Mouse (Mus musculus) frontal cortex, postnatal 14 days (tissue): ENCODE measurements at regions not wholly inside any gene's neighbourhood (a gene's known extent, or its start where the extent isn't known, plus 50 kb on each side); places are given as distances from the start of the nearest gene placed in this dataset.

Experiments used
- DNase-seq, 2 experiments: peaks; one replicate each; pipeline ENCODE4 v3.0.0; 2022; ENCODE audit warnings: low spot score in 2 of 2

DNA sequence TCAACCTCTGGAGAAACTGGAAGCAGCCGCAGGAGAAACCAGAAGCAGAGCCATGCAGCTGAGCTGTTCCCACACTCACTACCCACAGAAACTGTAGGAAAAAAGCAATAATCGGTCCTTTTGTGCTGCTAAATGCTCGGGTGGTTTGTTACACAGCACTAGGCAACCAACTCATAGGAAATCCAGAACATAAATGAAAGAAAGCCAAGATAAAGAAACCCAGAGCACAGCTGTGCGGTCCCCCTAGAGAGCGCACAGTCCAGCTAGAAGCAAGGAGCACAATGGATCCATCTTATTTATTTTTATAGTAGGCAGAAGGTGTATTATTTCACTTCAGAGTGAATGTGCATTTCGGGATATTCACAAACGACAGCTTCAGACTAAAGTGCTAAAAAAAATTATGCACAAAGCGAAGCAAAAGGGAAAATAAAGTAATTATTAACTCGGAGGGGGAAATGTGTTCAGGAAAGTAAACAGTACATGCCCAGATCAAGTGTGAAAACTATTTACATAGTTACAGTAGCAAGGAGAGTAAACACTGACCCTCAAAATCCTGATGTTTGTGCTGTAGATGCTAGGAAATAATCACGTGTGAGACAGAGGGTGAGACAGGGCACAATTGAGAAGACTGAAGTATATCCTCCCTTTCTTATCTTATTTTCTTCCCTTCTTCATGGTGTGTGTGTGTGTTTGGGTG, 204.4 kb upstream of the Noct start:
- DNase-seq = no peak

DNA sequence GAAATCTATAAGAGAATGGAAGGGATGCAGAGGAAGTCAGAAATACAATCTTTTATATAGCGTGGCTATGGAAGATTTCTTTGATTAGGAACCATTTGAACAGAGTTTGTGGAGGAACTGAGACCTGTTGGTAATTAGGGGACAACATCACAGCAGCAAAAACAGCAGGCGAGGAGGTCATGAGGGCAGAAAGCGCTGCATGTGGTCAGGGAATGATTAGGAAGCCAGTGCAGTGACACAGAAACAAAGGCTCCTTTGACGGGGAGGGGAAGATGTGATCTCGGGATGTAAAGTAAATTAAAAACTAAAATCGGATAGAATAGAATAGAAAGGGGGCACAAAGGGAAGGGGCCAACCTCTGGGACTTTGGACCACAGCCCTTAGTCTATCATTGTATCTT, 199.6 kb upstream of the Noct start:
- DNase-seq = no peak

DNA sequence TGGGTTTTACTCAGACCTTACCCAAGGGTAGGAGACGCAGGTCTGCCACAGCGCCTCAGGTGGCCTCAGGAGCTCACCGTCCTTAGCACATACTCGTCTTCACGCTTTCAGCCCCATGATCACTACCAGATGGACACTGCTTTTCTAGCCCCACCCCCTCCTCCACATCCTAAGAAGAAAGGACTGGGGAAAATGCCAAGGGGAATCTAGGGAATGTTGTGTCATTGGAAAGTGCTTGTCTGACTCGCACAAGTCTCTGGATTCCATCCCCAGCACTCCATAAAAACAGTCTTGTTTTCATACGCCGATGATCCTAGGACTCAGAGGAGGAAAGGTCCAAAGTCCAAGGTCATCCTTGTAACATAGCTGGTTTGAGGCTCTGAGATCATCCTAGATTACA, 192.4 kb upstream of the Noct start:
- no peak for DNase-seq

DNA sequence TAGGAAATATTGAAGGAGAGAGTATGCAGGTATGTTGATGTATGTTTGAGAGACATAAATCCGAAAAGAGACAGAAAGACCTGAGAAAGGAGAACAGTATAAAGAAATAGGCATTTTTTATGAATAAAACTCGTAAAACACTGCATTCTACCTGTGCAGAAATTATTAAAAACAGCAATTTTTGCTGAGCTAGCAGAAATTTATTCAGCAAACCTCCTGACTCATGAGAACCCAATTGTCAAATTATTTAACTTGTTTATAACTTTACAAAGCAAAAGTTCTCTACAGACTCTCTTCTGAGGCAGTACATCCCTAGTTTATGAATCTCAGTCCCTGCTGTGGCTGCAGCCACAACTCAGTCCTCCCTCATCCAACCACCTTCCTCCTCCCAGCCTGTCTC, 191.0 kb upstream of the Noct start:
- no peak for DNase-seq

DNA sequence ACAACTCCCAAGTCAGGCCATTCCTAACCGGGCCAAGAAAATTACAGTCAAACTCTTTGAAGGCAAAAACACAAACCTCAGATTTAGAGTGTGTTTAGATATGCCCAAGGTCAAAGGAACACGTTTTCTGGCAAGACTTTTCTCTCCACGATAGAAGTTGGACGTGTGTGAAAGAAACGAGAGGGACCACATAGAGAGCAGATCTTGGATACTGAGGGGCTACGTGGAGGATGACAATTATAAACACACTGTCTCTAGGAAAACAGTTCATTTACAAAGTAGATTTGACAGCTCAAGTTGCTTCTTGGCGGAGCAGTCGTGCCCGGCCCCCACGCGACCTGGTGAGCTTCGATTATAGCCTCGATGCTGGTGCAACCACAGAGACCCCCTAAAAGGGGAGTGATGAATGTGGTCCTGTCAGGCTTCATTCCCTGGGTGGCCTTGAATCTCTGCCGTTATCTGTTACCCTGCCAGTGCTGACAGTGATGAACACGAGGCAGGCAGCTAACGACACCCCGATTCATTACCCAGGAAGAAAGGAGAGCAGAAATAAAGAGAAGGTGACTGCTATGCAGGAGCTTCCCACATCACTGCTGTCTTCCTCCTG, 187.4 kb upstream of the Noct start:
- no peak for DNase-seq

DNA sequence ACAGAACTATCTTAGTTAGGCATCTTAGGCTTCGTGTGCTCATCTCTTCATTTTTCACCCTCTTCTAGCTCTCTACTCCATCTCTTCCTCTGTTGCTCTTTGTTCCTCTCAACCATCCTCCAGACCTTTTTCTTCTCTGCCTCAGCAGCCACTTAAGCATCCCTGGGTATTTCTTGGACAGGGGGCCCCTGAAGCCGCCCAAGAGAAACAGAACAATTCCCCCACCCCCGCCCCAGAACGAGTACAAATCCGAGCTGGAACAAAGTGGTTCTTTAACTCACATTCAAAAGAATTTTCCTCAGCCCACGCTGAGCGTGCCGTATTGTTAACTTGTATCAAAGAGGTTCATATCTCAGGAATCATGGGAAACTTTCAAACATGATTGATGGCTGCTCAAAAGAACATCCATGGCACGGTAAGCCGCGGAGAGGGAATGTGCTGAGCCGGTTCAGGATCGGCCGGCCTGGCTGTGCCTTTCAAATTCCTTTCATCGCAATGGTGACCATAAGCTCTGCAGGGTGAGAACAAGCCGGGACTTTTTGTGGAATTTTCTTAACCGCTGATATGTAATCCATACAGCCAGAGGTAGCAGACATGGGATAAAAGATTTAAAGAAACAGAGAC, 181.9 kb upstream of the Noct start:
- DNase-seq = no peak

DNA sequence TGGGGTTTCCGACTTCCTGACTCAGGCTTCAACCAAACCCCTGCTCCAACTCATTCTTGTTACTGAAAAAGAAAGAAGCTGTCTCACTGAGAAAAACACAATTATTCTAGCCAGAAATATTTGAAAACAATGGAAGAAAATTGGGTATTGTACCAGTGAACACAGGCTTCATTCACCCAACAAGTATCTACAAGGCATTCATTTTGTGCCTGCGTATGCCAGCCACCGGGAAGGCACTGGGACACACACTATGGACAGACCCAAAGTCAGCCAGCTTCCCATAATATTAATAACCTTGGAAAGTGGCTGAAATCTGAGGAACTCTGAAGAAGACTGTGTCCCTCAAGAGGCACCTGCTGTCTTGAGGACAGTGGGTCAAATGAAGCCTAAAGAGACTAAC, 175.5 kb upstream of the Noct start:
- DNase-seq = no peak

DNA sequence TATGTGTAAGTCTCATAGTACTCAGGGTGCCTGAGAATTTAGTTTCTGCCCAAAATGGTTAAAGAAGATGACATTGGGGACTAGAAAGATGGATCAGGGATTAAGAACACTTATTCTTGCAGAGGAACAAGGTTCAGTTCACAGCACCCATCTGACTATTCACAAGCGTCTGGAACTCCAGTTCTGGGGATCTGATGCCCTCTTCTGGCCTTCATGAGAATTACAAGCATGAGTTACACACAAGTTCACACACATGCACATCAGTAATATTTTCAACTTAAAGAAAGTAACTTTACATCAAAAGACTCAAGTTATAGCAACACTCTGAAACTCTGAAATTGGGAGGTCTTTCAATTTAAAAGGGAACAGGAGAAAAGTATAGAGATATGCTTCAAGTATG, 174.1 kb upstream of the Noct start:
- no peak for DNase-seq

DNA sequence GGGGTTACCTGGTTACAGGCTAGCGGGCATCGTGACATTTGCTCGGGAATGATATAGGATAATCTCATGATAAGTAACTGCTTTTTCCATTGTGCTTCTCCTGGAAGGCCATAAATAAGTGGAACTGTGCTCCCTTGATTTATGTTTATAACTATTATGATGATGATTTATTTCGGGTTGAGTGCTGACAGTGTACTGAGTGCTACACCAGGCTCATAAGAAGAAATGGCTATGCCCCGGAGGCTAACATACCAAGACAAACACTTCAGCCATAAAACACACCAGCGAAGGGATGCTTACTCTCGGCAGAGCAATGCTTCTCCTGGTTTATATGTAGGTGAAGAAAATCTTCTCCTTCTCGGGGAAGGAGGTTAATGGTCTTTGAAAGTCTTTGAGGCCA, 169.2 kb upstream of the Noct start:
- no peak for DNase-seq

DNA sequence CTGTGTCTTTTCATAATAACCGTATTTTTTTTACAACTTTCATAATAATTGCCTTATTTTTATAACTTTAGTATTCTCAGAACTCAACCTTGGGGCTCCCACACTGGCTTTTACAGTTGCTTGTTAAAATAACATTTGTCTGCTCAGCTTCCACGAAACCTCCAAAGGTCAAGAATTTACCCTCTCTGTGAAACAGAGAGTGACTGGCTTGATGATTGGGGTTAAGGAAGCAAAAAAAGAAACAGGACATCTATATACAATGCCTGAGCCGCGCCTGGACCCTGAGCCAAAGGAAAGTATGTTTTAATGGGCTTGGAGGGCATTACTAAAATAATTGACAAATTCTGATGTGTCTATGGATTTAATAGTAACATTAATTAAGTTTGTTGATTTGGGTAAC, 160.0 kb upstream of the Noct start:
- no peak for DNase-seq

DNA sequence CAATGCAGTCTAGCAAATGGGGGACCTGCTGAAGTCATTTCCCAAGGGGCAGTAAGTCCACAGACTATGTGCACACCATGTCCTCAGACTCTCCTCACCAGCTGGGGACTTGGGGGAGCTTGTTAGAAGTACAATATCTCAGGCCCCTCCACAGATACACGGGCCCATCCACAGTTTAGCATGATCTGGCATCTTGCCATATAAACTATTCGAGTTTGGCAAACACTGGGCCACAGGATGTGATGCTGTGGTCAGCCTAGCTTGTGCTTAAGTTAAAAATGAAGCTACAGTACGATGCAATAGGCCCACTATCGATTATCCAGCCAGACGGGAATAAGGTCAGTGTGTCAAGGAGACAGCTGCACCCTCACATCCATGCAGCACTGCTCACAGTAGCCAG, 157.9 kb upstream of the Noct start:
- no peak for DNase-seq

DNA sequence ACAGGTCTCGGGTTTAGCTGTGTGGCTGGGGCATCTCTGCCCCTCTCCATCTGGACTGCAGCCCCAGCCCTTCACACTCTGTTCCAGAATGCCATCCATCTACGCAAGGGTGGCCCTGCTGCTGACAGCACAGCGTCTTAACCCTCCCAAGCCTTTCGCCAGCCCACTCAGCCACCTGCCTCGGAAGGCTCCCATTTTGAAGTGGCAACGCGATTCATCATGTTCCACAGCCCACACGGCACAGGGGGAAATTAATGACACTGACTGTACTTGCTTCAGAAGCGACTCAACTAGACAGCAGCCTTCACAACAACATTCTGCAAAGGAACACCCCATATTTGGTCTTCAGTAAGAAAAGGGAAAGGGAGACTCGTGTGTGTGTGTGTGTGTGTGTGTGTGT, 151.8 kb upstream of the Noct start:
- DNase-seq = no peak

DNA sequence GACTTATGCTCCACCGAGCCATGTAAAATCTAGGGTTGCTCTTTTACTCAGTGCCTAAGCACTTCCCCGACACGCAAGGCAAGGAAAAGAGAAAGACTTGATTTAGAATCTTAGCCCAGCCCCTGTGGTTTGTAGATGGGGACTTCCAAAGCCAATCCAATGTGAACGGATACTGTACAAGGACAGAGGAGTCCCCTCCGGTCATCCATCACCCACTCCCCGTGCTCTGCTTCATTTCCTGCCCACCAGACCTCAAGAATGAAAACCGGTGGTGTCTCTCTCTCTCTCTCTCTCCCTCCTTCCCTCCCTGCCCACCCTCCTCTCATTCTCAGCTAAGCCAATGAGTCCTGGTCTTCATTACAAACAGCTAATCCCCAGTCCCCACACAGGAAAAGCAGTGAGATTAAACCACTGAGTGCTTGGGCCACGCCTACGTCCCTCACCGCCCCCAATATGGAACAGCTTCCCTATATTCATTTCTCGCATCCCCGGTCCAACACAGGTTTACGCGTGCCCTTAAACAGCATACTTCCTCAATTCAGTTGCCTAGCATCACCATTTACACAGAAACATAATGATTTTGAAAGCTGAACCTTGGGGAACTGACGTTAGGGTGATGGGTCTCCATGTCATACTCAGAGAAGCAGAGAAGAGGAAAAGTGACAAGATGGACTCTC, 151.1 kb upstream of the Noct start:
- no peak for DNase-seq

DNA sequence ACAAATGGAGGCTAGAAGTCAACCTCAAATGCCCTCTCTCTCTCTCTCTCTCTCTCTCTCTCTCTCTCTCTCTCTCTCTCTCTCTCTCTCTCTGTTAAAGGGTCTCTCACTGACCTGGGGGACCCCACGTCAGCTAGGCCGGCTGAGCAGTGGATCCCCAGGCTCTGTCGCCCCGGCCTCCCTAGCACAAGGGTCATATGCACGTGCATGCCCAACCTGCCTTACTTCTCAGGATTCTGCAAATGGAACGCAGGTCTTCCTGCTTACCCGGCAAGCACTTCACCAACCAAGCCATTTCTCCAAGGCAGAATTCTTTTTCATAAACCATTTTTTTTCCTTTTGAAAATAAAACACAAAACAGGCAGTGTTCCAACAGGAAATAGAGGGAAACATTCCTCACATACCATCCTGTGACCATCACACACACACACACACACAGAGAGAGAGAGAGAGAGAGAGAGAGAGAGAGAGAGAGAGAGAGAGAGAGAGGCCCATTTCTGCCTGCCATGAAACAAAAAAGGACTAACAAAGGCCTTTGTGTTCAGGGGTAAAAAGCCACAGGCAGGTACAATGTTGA, 150.4 kb upstream of the Noct start:
- no peak for DNase-seq

DNA sequence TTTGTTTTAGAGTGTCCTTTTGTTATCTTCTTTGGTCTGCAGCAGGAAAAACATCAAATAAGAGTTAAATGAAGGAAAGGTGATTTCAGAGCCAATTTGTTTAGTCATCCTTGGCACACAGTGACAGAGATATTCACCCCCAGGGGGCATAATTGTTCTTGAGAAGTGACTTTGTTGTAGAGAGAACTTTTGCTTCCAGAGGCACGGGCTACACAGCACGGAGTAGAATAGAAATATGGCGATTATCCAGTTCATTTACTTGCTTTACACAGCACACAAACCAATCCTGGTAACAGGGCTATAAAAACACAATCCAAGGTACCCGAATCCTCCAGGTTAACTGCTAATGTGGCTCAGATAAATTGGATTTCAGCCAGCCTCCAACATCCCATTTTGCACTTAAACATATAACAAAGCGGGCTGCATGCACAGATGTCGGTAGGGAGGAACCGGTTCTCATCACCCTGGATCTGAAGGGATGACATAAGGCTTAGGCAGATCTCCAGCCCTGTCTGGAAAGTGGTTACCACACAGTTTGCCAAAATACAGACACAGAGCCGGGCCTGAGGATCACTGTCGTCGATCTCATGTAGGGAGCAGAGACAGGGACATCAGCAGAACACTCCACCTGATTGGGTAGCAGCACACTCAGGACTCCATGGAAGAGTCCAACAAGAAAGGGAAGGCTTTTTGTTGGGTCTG, 148.9 kb upstream of the Noct start:
- DNase-seq = no peak

DNA sequence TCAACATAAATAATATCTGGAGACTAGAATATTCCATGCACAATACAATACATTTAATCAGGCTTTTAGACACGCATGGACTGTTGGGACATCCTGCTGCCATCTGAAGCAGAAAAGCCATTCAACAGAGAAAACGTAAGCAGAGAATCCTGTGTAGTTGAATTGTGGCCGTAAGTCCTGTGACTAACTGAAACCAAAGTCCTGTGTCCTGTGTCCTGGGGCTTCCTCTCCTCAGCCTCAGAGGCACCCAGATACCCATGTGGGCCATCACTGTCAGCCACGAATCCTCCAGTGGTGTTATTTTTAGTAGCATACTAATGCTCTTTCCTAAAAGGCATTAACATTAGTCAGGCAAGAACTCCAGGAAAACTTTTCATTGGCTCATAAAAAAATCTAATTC, 145.8 kb upstream of the Noct start:
- DNase-seq = no peak

DNA sequence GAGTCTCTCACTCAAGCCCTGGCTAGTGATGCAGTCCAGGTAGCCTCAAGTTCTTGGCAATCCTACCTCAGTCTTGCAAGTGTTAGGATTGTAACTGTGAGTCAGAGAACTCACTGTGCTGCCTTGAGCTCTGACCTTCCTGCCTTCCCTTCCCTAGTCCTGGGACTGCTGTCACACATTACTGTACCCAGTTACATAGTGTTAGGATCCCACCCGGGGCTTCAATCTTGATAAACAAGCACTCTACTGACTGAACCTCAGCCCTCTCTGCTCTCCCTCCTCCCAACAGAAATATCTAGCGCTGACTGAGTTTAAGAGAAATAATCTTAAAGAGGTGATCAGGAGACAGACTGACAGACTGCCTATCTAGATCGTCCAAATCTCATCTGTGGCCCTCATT, 143.8 kb upstream of the Noct start:
- no peak for DNase-seq

DNA sequence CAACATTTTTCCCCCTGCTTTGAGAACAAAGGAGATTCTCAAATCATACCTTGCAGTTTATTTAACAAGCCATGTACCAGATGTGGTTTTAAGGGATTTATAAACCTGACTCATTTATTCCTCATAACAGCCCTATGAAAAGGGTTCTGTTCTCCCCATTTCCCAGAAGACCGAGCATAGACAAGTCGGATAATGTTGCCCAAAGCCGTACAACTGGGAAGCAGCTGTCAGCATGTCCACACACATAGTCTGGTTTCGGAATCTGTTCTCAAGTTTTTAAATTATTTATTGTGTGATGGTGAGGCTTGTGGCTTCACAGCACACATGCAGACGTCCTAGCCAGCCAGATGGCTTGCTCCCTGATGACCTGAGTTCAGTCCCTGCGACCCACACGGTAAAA, 143.4 kb upstream of the Noct start:
- no peak for DNase-seq

DNA sequence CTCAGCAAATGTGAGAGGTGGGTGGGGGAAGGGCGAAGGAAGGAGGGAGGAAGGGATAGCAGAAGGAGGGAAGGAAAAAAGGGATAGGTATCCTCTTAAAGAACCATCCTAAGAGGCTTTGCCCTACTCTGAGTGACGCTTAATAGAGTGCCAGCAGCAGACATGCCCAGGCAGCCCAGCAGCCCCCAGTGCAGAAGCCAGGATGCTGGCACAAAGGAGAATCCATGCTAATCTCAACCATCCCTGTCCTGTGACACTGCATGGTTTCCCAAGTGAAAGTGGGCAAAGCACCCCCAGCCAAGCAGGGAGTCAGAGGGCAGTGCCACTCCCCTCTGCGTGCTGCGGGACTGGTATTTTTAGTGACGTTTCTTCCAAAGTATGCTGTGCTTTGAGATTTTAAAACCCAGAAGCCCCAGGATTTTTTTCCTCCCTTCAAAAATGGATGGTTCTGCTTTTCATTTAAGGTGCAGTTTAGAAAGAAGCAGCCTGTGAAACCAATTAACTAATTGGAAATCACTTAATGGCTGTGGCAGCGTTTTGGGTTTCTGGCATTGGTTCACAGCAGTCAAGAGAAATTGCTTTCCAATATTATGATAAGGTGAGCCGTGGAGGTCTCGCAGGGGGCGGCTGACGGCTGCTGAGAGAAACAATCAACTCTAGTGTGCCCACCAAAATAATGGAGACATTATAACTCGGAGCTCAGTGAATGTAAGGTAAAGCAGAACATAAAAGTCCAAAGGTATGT, 141.2 kb upstream of the Noct start:
- no peak for DNase-seq

DNA sequence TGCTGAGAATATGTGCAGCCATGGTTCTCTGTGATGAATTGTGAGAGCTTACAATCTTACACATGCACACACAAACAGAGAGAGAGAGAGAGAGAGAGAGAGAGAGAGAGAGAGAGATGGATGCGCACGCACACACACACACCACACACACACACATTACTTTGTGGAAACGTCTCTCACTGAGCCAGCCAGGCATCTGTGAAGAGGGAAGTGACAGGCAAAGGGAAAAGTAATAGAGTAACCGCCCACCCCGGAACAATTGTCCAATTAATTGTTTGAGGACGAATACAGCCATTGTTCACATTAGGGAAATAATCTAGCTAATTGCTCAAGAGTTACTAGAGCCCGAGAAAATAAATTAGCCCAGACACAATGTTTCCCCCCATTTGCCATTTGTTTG, 140.7 kb upstream of the Noct start:
- DNase-seq = no peak

DNA sequence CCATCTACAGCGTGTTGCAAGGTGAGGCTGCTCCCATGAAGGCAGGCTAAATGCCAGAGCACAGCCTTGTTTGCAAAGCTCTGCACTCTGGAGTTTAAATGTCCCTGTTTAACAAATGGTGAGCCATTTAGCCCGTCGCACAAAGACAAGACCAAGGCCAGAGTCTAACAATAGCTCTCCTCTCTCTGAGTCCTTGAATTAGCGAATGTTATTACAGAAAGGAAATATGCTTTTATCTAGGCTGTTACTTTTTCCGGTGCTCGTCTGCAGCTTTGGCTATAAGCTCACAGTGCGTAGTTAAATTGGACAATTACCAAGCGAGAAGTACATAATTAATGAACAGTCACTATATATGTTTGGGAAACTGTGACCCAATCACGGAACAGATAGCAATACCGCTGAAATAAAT, 137.8 kb upstream of the Noct start:
- DNase-seq = no peak
